In the genomic region with DNA sequence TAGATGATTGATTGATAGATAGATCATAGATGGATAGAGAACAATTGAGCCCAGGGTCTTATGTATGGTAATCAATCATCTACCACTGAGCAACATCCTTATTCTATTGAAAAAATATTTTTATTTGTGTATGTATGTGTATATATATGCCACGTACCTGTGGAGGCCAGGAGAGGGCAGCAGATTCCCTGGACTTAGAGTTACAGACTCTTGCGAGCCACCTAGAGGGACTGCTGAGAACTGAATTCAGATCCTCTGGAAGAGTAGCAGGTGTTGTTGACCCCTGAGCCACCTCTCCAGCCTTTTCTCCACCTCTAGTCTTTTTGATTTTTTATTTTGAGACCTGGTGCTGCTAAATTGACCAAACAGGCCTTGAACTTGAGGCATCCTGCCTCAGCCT, we compare ENCODE assay signal across 10 mouse cellular contexts. TPM values are rescaled to one million over a fixed set of nuclear protein-coding genes. Genes with fewer than 3 reads are reported as not detected.
A peak's percentile ranks its signal among the peaks of the same experiment; 100 is the strongest.
DNase-seq lines count a peak whose midpoint lies in the region; ATAC-seq lines count a peak whose summit lies in the region.
"Had no signal": no experiment of that assay in that cellular context is flagged by ENCODE, and none has a peak within 500 bp of the region (broad histone marks: within the 10 kb centered on the region; RNA-seq: fewer than 3 reads in every experiment).

No protein-coding gene starts in this region.

- H3K4me1 ChIP-seq in liver, embryonic 12.5 days = no peaks in the 10 kb centered on the region

- H3K27me3 ChIP-seq in liver, embryonic 12.5 days (replicated peaks) = no peaks in the 10 kb centered on the region

- H3K4me2 ChIP-seq in liver, embryonic 12.5 days = no peak overlapping the region

- H3K4me3 ChIP-seq in liver, embryonic 12.5 days = no peak overlapping the region

- WGBS in liver, embryonic 12.5 days (ENCODE audit: insufficient replicate concordance) = 32% methylated on average over 2 of the region's 2 CpGs

- H3K9ac ChIP-seq in liver, embryonic 12.5 days = no peak overlapping the region

- DNase-seq in liver = peak; percentile 27
- peak; percentile 67 for DNase-seq in MEL-GATA-1-ER (ENCODE audit: extremely low read depth, low read depth)
- DNase-seq in retina, embryonic 14.5 days (ENCODE audit: low spot score) = peak; percentile 41
- DNase-seq in spleen, postnatal 36 days (ENCODE audit: low spot score in 2 of 2) = no peak
- no peak for DNase-seq in frontal cortex, adult 2 months (ENCODE audit: extremely low spot score in 1 of 2, low spot score in 1 of 2)
- DNase-seq: gastrocnemius, postnatal 10 days; lung, adult 18-20 months had no signal

- no peaks in the 10 kb centered on the region for H3K9me3 ChIP-seq in liver, embryonic 12.5 days (replicated peaks)

- H3K36me3 ChIP-seq in liver, embryonic 12.5 days = no peaks in the 10 kb centered on the region

- no peak for ATAC-seq in liver, embryonic 12.5 days
- ATAC-seq in common myeloid progenitor, adult 5-6 weeks (replicated peaks; ENCODE audit: low read depth, poor library complexity, severe bottlenecking) = peak; percentile 97

- H3K27ac ChIP-seq in liver, embryonic 12.5 days = no peak overlapping the region

RNA-seq across cellular contexts. Expression of gene Smurf1, which starts 32.8 kb away (rescaled TPM):
- 4.2 and 4.7 TPM in 2 replicates for polyA plus RNA-seq in liver, embryonic 12.5 days (2016; fragmentation: Nextera tagmentation; extraction: Ambion mirVana)
- 3.1 and 4.4 TPM in 2 replicates for total RNA-seq in common myeloid progenitor, adult 5-6 weeks (2017)
- 25.6 and 28.2 TPM in 2 replicates for polyA plus RNA-seq in frontal cortex, adult 2 months (2012; rRNA removed)

RNA-seq across cellular contexts. Expression of gene Gm4871, which starts 34.1 kb away (rescaled TPM):
- not detected in 2 replicates for polyA plus RNA-seq in liver, embryonic 12.5 days (2016; fragmentation: Nextera tagmentation; extraction: Ambion mirVana)
- total RNA-seq in common myeloid progenitor, adult 5-6 weeks (2017) = not detected in 2 replicates
- polyA plus RNA-seq in frontal cortex, adult 2 months (2012; rRNA removed) = not detected in 2 replicates
- total RNA-seq: gastrocnemius, postnatal 10 days had no signal
- polyA plus RNA-seq: urinary bladder, adult 2 months had no signal

RNA-seq across cellular contexts. Expression of gene 1700018F24Rik, which starts 44.3 kb away (rescaled TPM):
- not detected in 2 replicates for polyA plus RNA-seq in liver, embryonic 12.5 days (2016; fragmentation: Nextera tagmentation; extraction: Ambion mirVana)
- total RNA-seq in common myeloid progenitor, adult 5-6 weeks (2017) = not detected in 2 replicates
- not detected in 2 replicates for polyA plus RNA-seq in frontal cortex, adult 2 months (2012; rRNA removed)
- total RNA-seq: gastrocnemius, postnatal 10 days had no signal
- polyA plus RNA-seq: urinary bladder, adult 2 months had no signal

Comparison
In these comparisons a context has a peak if more than half of its experiments do, and no peak if none do; other contexts are left out.
1. DNase-seq: peak in liver (single experiment), MEL-GATA-1-ER (single experiment) and retina, embryonic 14.5 days (single experiment); none in spleen, postnatal 36 days (0 of 2) and frontal cortex, adult 2 months (0 of 2).